Mouse (Mus musculus): Measurements from ENCODE around the gene Emg1. TPM values are rescaled to one million over a fixed set of nuclear protein-coding genes. Genes with fewer than 3 reads are reported as not detected.
A peak's percentile ranks its signal among the peaks of the same experiment; 100 is the strongest.

The Emg1 gene
- polyA plus RNA-seq, 1 experiment from 2014 or later: 27.4 TPM

DNA sequence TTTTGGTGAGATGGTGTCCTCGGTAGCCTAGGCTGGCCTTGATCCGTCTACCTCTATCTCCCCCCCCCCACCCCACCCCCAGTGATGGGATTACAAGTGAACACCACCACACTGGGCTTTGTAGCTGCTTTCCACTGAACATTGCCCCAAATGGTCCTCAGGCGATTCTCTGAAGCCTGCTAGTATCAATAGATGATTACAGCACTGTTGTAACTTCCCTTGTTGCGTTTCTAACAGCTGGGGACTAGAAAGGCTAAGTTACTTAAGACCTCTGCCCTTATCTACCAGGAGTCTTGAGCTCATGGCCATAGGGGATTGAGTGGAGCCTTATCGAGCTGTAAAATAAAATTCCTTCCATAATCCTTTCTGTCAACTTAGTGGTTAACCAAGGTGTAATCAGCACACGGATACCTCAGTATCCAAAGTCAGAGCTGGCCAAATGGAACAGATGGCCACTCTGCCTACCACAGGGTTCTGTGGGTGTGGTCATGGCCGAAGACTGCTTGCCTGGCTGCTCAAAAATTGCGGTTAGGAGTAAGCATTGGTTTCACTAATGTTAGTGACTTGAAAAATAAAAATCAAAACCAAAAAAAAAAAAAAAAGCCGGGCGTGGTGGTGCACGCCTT lies 42.6 kb downstream of the Emg1 start:
- Histone ChIP-seq H3K4me3 (ENCODE audit: inconsistent target) (no peak overlapping the region), H3K27ac (no peak overlapping the region), H3K79me2 (ENCODE audit: inconsistent target) (peaks cover 82% of the 10 kb centered on the region), H3K36me3 (ENCODE audit: inconsistent target) (no peaks in the 10 kb centered on the region)
- WGBS (ENCODE audit: missing documents): 83% methylated on average over 8 of the region's 11 CpGs

DNA sequence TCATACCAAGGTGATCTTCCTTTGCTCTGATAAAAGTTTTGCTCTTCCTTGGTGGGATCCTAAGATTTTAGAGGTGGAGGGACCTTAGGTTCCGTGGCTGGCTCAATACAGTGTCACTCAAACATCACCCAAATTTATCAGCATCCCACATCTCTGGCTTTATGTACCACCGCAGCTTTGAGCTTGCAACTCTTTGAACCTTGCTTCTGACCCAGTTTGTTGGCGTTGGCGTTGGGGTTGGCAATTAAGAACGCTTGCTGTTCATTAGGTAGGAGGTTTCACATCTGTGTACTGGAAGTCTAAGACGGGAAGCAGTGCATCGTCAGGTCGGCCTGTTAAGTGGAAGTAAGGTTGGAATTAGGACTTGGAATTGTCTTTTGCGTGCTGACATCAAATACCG lies 47.0 kb downstream of the Emg1 start:
- no peaks in the 10 kb centered on the region for H3K36me3 ChIP-seq (ENCODE audit: inconsistent target)
- H3K27ac ChIP-seq: no peak overlapping the region
- H3K79me2 ChIP-seq (ENCODE audit: inconsistent target): peaks cover 63% of the 10 kb centered on the region
- no peak overlapping the region for H3K4me3 ChIP-seq (ENCODE audit: inconsistent target)
- 98% methylated on average over 10 of the region's 10 CpGs for WGBS (ENCODE audit: missing documents)

GRCm38 (mm10) chr6:124664256-124664655 lies 47.7 kb downstream of the Emg1 start:
- 92% methylated on average over 7 of the region's 7 CpGs for WGBS (ENCODE audit: missing documents)
- Histone ChIP-seq H3K36me3 (ENCODE audit: inconsistent target) (no peaks in the 10 kb centered on the region), H3K4me3 (ENCODE audit: inconsistent target) (peak overlapping the region; percentile 90; the same call in 1 of the 2 replicates), H3K27ac (no peak overlapping the region), H3K79me2 (ENCODE audit: inconsistent target) (peaks cover 57% of the 10 kb centered on the region)

- H3K79me2 ChIP-seq (ENCODE audit: inconsistent target): peaks cover 48% of the 10 kb centered on the region
- peak overlapping the region; percentile 90 for H3K4me3 ChIP-seq (ENCODE audit: inconsistent target)
- 18% methylated on average over 12 of the region's 13 CpGs for WGBS (ENCODE audit: missing documents)
- H3K27ac ChIP-seq: peak overlapping the region; percentile 71
- no peaks in the 10 kb centered on the region for H3K36me3 ChIP-seq (ENCODE audit: inconsistent target)
These were observed 48.6 kb downstream of the Emg1 start for GRCm38 (mm10) chr6:124663424-124663795.

GRCm38 (mm10) chr6:124662477-124663423 lies 49.2 kb downstream of the Emg1 start, which contains the start of gene Lpcat3:
Lpcat3 (plus strand) TSS chr6:124663027.
- Histone ChIP-seq H3K4me3 (ENCODE audit: inconsistent target) (peak within 1 kb of the TSS; percentile 90), H3K27ac (peak within 1 kb of the TSS; percentile 91), H3K79me2 (ENCODE audit: inconsistent target) (peaks cover 44% of the 10 kb centered on the region), H3K36me3 (ENCODE audit: inconsistent target) (no peaks in the 10 kb centered on the region)
- WGBS (ENCODE audit: missing documents): under 1% methylated on average over 78 of the region's 87 CpGs

- H3K27ac ChIP-seq: peak overlapping the region; percentile 91
- H3K36me3 ChIP-seq (ENCODE audit: inconsistent target): no peaks in the 10 kb centered on the region
- 28% methylated on average over 5 of the region's 6 CpGs for WGBS (ENCODE audit: missing documents)
- H3K4me3 ChIP-seq (ENCODE audit: inconsistent target): peak overlapping the region; percentile 47
- peaks cover 37% of the 10 kb centered on the region for H3K79me2 ChIP-seq (ENCODE audit: inconsistent target)
These were observed 50.0 kb downstream of the Emg1 start for GRCm38 (mm10) chr6:124661995-124662394.

- H3K36me3 ChIP-seq (ENCODE audit: inconsistent target): no peaks in the 10 kb centered on the region
- WGBS (ENCODE audit: missing documents): 95% methylated on average over 4 of the region's 4 CpGs
- H3K79me2 ChIP-seq (ENCODE audit: inconsistent target): peaks cover 30% of the 10 kb centered on the region
- no peak overlapping the region for H3K4me3 ChIP-seq (ENCODE audit: inconsistent target)
- H3K27ac ChIP-seq: peak overlapping the region; percentile 91
These were observed 50.7 kb downstream of the Emg1 start for GRCm38 (mm10) chr6:124661156-124661806.

DNA sequence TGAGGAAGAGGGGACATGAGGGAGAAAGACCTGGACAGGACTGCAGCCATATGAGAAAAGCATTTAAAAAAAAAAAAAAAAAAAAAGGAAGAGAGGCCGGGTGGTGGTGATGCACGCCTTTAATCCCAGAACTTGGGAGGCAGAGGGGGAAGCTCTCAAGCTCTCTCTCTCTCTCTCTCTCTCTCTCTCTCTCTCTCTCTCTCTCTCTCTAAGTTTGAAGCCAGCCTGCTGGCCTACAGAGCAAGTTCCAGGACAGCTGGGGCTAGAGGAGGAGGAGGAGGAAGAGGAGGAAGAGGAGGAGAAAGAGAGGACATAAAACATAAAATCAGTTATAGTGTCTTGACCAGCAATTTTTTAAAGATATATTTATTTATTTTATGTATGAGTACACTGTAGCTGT lies 53.9 kb downstream of the Emg1 start:
- Histone ChIP-seq H3K36me3 (ENCODE audit: inconsistent target) (no peaks in the 10 kb centered on the region), H3K27ac (no peak overlapping the region), H3K4me3 (ENCODE audit: inconsistent target) (no peak overlapping the region), H3K79me2 (ENCODE audit: inconsistent target) (peaks cover under 1% of the 10 kb centered on the region; the same call in 1 of the 2 replicates)
- no CpG with 5 or more reads among the region's 2 CpGs for WGBS (ENCODE audit: missing documents)

GRCm38 (mm10) chr6:124655893-124656292 lies 56.1 kb downstream of the Emg1 start:
- Histone ChIP-seq H3K36me3 (ENCODE audit: inconsistent target) (no peaks in the 10 kb centered on the region), H3K27ac (no peak overlapping the region), H3K4me3 (ENCODE audit: inconsistent target) (no peak overlapping the region), H3K79me2 (ENCODE audit: inconsistent target) (no peaks in the 10 kb centered on the region)
- WGBS (ENCODE audit: missing documents): 86% methylated on average over 6 of the region's 6 CpGs

Other genes with a start within 250 kb of the Emg1 start
- gene Clstn3, start 247.4 kb downstream of the Emg1 start, polyA plus RNA-seq (2018): 0.08 to 0.34 TPM in 2 of 3 replicates, not detected in the other
- gene C1rl, start 219.1 kb downstream of the Emg1 start, polyA plus RNA-seq (2018): 2.9 to 4.9 TPM (median 3.0 TPM) in 3 replicates
- 3.5 to 6.5 TPM (median 4.8 TPM) in 3 replicates for gene C1ra, start 199.8 kb downstream of the Emg1 start, polyA plus RNA-seq (2018)
- not detected in 3 replicates for gene C1s1, start 169.8 kb downstream of the Emg1 start, polyA plus RNA-seq (2018)
- not detected in 3 replicates for gene C1rb, start 141.9 kb downstream of the Emg1 start, polyA plus RNA-seq (2018)
- gene C1s2, start 76.1 kb downstream of the Emg1 start, polyA plus RNA-seq (2018): not detected in 3 replicates
- gene Lpcat3, start 49.2 kb downstream of the Emg1 start, polyA plus RNA-seq (2018): 42.1 to 61.4 TPM (median 45.7 TPM) in 3 replicates
- 84.2 to 177 TPM (median 93.5 TPM) in 3 replicates for gene Phb2, start 158 bp upstream of the Emg1 start, polyA plus RNA-seq (2018)
- gene Ptpn6, start 26.5 kb upstream of the Emg1 start, polyA plus RNA-seq (2018): 172 to 251 TPM (median 215 TPM) in 3 replicates
- 43.6 to 99.2 TPM (median 63.8 TPM) in 3 replicates for gene Grcc10, start 29.2 kb upstream of the Emg1 start, polyA plus RNA-seq (2018)
- not detected in 3 replicates for gene Gm45234, start 43.8 kb upstream of the Emg1 start, polyA plus RNA-seq (2018)
- 17.0 to 35.6 TPM (median 21.7 TPM) in 3 replicates for gene Atn1, start 44.3 kb upstream of the Emg1 start, polyA plus RNA-seq (2018)
- 4.8 to 9.6 TPM (median 6.7 TPM) in 3 replicates for gene Eno2, start 57.5 kb upstream of the Emg1 start, polyA plus RNA-seq (2018)
- gene Lrrc23, start 67.5 kb upstream of the Emg1 start, polyA plus RNA-seq (2018): not detected in 3 replicates
- gene Spsb2, start 96.5 kb upstream of the Emg1 start, polyA plus RNA-seq (2018): 24.2 to 48.9 TPM (median 43.2 TPM) in 3 replicates
- gene Tpi1, start 102.1 kb upstream of the Emg1 start, polyA plus RNA-seq (2018): 195 to 347 TPM (median 203 TPM) in 3 replicates
- 61.4 to 91.7 TPM (median 71.1 TPM) in 3 replicates for gene Usp5, start 117.3 kb upstream of the Emg1 start, polyA plus RNA-seq (2018)
- 3.2 to 22.0 TPM (median 8.6 TPM) in 3 replicates for gene Cdca3, start 117.4 kb upstream of the Emg1 start, polyA plus RNA-seq (2018)
- 0.27 TPM in 1 of 3 replicates, not detected in the others for gene Gnb3, start 128.1 kb upstream of the Emg1 start, polyA plus RNA-seq (2018)
- 9.8 to 27.6 TPM (median 12.3 TPM) in 3 replicates for gene P3h3, start 145.6 kb upstream of the Emg1 start, polyA plus RNA-seq (2018)
- 20.0 to 195 TPM (median 70.2 TPM) in 3 replicates for gene Gpr162, start 151.8 kb upstream of the Emg1 start, polyA plus RNA-seq (2018)
- 49.3 to 211 TPM (median 83.5 TPM) in 3 replicates for gene Cd4, start 176.0 kb upstream of the Emg1 start, polyA plus RNA-seq (2018)
- gene Lag3, start 199.5 kb upstream of the Emg1 start, polyA plus RNA-seq (2018): 1.5 to 1.8 TPM (median 1.5 TPM) in 3 replicates
- 540 to 1,227 TPM (median 1,212 TPM) in 3 replicates for gene Ptms, start 207.9 kb upstream of the Emg1 start, polyA plus RNA-seq (2018)
- 179 to 203 TPM (median 199 TPM) in 3 replicates for gene Mlf2, start 219.2 kb upstream of the Emg1 start, polyA plus RNA-seq (2018)

Data from macrophage (primary cell).